In genomic region chr14:84757592-84757991, GRCm38 (mm10) we compare ENCODE assay signal across 28 mouse cellular contexts.
DNase-seq lines count a peak whose midpoint lies in the region; ATAC-seq and TF ChIP-seq lines count a peak whose summit lies in the region.
"Had no signal": no experiment of that assay in that cellular context is flagged by ENCODE, and none has a peak within 500 bp of the region (broad histone marks: within the 10 kb centered on the region; RNA-seq: fewer than 3 reads in every experiment).

No protein-coding gene starts in this region.

- no peak overlapping the region for H3K9ac ChIP-seq in forebrain, embryonic 11.5 days (ENCODE audit: low read length)
- H3K9ac ChIP-seq in forebrain, embryonic 15.5 days (replicated peaks) = no peak overlapping the region
- no peak overlapping the region for H3K9ac ChIP-seq in midbrain, embryonic 11.5 days (ENCODE audit: low read length)
- H3K9ac ChIP-seq in midbrain, embryonic 15.5 days = no peak overlapping the region
- H3K9ac ChIP-seq in ES-Bruce4 (ENCODE audit: low read depth, poor library complexity, severe bottlenecking) = no peak overlapping the region
- H3K9ac ChIP-seq in embryonic facial prominence, embryonic 15.5 days = no peak overlapping the region
- H3K9ac ChIP-seq: embryonic facial prominence, embryonic 13.5 days; heart, embryonic 12.5 days; heart, embryonic 15.5 days; hindbrain, embryonic 13.5 days had no signal

- DNase-seq in forebrain, embryonic 11.5 days (ENCODE audit: low spot score) = no peak
- DNase-seq in midbrain, embryonic 11.5 days (ENCODE audit: low spot score, missing footprints) = no peak
- no peak for DNase-seq in layer of hippocampus, adult 9-11 months
- DNase-seq: adrenal gland, adult 2 months; adrenal gland, postnatal 14 days; B cell, adult 2 months; cerebellum, adult 11 months; cerebellum, adult 2 months; cerebellum, adult 9-11 months; cerebellum, postnatal 25 days; embryo, embryonic 11 days; gastrocnemius, postnatal 25 days; heart, adult 18-20 months; heart, postnatal 10 days; heart, postnatal 36 days had no signal

- H3K4me1 ChIP-seq in forebrain, embryonic 11.5 days (replicated peaks; ENCODE audit: control insufficient read depth, insufficient read depth, low read length) = no peaks in the 10 kb centered on the region
- no peaks in the 10 kb centered on the region for H3K4me1 ChIP-seq in forebrain, embryonic 15.5 days
- H3K4me1 ChIP-seq in midbrain, embryonic 11.5 days (ENCODE audit: control insufficient read depth, insufficient read depth, low read length) = no peaks in the 10 kb centered on the region
- no peaks in the 10 kb centered on the region for H3K4me1 ChIP-seq in midbrain, embryonic 15.5 days
- no peaks in the 10 kb centered on the region for H3K4me1 ChIP-seq in ES-Bruce4 (ENCODE audit: control insufficient read depth, insufficient read depth, low read length)
- H3K4me1 ChIP-seq in embryonic facial prominence, embryonic 15.5 days = no peaks in the 10 kb centered on the region
- H3K4me1 ChIP-seq: embryonic facial prominence, embryonic 13.5 days; forebrain, embryonic 10.5 days; heart, embryonic 12.5 days; heart, embryonic 15.5 days; hindbrain, embryonic 10.5 days; hindbrain, embryonic 13.5 days had no signal

- no peak for TF ChIP-seq EP300 in ES-Bruce4 (IDR thresholded peaks at IDR 0.05; ENCODE audit: insufficient read depth, low read depth, low read length)

- TF ChIP-seq CTCF in ES-Bruce4 (IDR thresholded peaks at IDR 0.05; ENCODE audit: low read depth, low read length) = no peak

- H3K36me3 ChIP-seq in forebrain, embryonic 11.5 days (ENCODE audit: control insufficient read depth, insufficient read depth, low read length) = no peaks in the 10 kb centered on the region
- no peaks in the 10 kb centered on the region for H3K36me3 ChIP-seq in forebrain, embryonic 15.5 days
- H3K36me3 ChIP-seq in midbrain, embryonic 11.5 days (ENCODE audit: control insufficient read depth, insufficient read depth, low read length) = no peaks in the 10 kb centered on the region
- no peaks in the 10 kb centered on the region for H3K36me3 ChIP-seq in midbrain, embryonic 15.5 days (replicated peaks)
- H3K36me3 ChIP-seq in ES-Bruce4 (ENCODE audit: control insufficient read depth, insufficient read depth, low read length, poor library complexity, severe bottlenecking) = no peaks in the 10 kb centered on the region
- no peaks in the 10 kb centered on the region for H3K36me3 ChIP-seq in embryonic facial prominence, embryonic 15.5 days
- H3K36me3 ChIP-seq: embryonic facial prominence, embryonic 13.5 days; forebrain, embryonic 10.5 days; heart, embryonic 12.5 days; heart, embryonic 15.5 days; hindbrain, embryonic 10.5 days; hindbrain, embryonic 13.5 days had no signal

- no peaks in the 10 kb centered on the region for H3K9me3 ChIP-seq in forebrain, embryonic 11.5 days (ENCODE audit: control insufficient read depth, low read length)
- H3K9me3 ChIP-seq in forebrain, embryonic 15.5 days = no peaks in the 10 kb centered on the region
- H3K9me3 ChIP-seq in midbrain, embryonic 11.5 days (ENCODE audit: control insufficient read depth, low read length) = no peaks in the 10 kb centered on the region
- H3K9me3 ChIP-seq in midbrain, embryonic 15.5 days = no peaks in the 10 kb centered on the region
- H3K9me3 ChIP-seq in ES-Bruce4 (replicated peaks; ENCODE audit: control insufficient read depth, insufficient read depth, low read length, poor library complexity, severe bottlenecking) = no peaks in the 10 kb centered on the region
- no peaks in the 10 kb centered on the region for H3K9me3 ChIP-seq in embryonic facial prominence, embryonic 15.5 days (replicated peaks)
- H3K9me3 ChIP-seq: embryonic facial prominence, embryonic 13.5 days; forebrain, embryonic 10.5 days; heart, embryonic 12.5 days; heart, embryonic 15.5 days; hindbrain, embryonic 10.5 days; hindbrain, embryonic 13.5 days had no signal

- ATAC-seq in forebrain, embryonic 11.5 days (replicated peaks; ENCODE audit: low FRiP score) = 0 out of 2 replicates have a peak, but pooled peaks have one; percentile 27
- ATAC-seq in forebrain, embryonic 15.5 days (replicated peaks) = no peak
- ATAC-seq in midbrain, embryonic 11.5 days (ENCODE audit: low FRiP score) = 0 out of 2 replicates have a peak, but pooled peaks have one; percentile 33
- no peak for ATAC-seq in midbrain, embryonic 15.5 days (replicated peaks)
- ATAC-seq in embryonic facial prominence, embryonic 15.5 days (ENCODE audit: insufficient number of reproducible peaks, low FRiP score, low TSS enrichment, low read depth) = 0 out of 2 replicates have a peak, but pooled peaks have one; percentile 34
- ATAC-seq: forebrain, embryonic 14.5 days; hindbrain, embryonic 16.5 days had no signal

- H3K27ac ChIP-seq in forebrain, embryonic 11.5 days (ENCODE audit: low read depth, low read length) = no peak overlapping the region
- no peak overlapping the region for H3K27ac ChIP-seq in forebrain, embryonic 15.5 days (replicated peaks)
- no peak overlapping the region for H3K27ac ChIP-seq in midbrain, embryonic 11.5 days (ENCODE audit: low read depth, low read length)
- no peak overlapping the region for H3K27ac ChIP-seq in midbrain, embryonic 15.5 days
- no peak overlapping the region for H3K27ac ChIP-seq in ES-Bruce4 (ENCODE audit: insufficient read depth, low read length)
- H3K27ac ChIP-seq in embryonic facial prominence, embryonic 15.5 days (replicated peaks) = no peak overlapping the region
- H3K27ac ChIP-seq: embryonic facial prominence, embryonic 13.5 days; forebrain, embryonic 10.5 days; heart, embryonic 15.5 days; hindbrain, embryonic 10.5 days; hindbrain, embryonic 13.5 days had no signal

- no peak overlapping the region for H3K4me3 ChIP-seq in forebrain, embryonic 11.5 days (ENCODE audit: low read depth, low read length)
- no peak overlapping the region for H3K4me3 ChIP-seq in forebrain, embryonic 15.5 days
- no peak overlapping the region for H3K4me3 ChIP-seq in midbrain, embryonic 11.5 days (ENCODE audit: low read depth, low read length)
- no peak overlapping the region for H3K4me3 ChIP-seq in midbrain, embryonic 15.5 days
- H3K4me3 ChIP-seq in ES-Bruce4 (ENCODE audit: low read depth, low read length) = peak overlapping the region; percentile 32
- H3K4me3 ChIP-seq in embryonic facial prominence, embryonic 15.5 days (replicated peaks) = no peak overlapping the region
- H3K4me3 ChIP-seq: embryonic facial prominence, embryonic 13.5 days; forebrain, embryonic 10.5 days; heart, embryonic 12.5 days; heart, embryonic 15.5 days; hindbrain, embryonic 10.5 days; hindbrain, embryonic 13.5 days had no signal

- 94% methylated on average over 11 of the region's 11 CpGs for WGBS in forebrain, embryonic 11.5 days
- WGBS in forebrain, embryonic 15.5 days = 91% methylated on average over 11 of the region's 11 CpGs
- 91% methylated on average over 11 of the region's 11 CpGs for WGBS in midbrain, embryonic 11.5 days
- 94% methylated on average over 11 of the region's 11 CpGs for WGBS in midbrain, embryonic 15.5 days
- WGBS in embryonic facial prominence, embryonic 15.5 days = 91% methylated on average over 11 of the region's 11 CpGs

- H3K4me2 ChIP-seq in forebrain, embryonic 11.5 days (ENCODE audit: low read depth, low read length, severe bottlenecking) = no peak overlapping the region
- H3K4me2 ChIP-seq in forebrain, embryonic 15.5 days (replicated peaks) = no peak overlapping the region
- H3K4me2 ChIP-seq in midbrain, embryonic 11.5 days = no peak overlapping the region
- no peak overlapping the region for H3K4me2 ChIP-seq in midbrain, embryonic 15.5 days
- H3K4me2 ChIP-seq in embryonic facial prominence, embryonic 15.5 days (replicated peaks) = no peak overlapping the region
- H3K4me2 ChIP-seq: embryonic facial prominence, embryonic 13.5 days; heart, embryonic 12.5 days; heart, embryonic 15.5 days; hindbrain, embryonic 13.5 days had no signal

- no peak for TF ChIP-seq POLR2A in ES-Bruce4 (IDR thresholded peaks at IDR 0.05; ENCODE audit: insufficient read depth, low read length)

- no peaks in the 10 kb centered on the region for H3K27me3 ChIP-seq in forebrain, embryonic 11.5 days (ENCODE audit: control insufficient read depth, insufficient read depth, low read length)
- no peaks in the 10 kb centered on the region for H3K27me3 ChIP-seq in forebrain, embryonic 15.5 days
- no peaks in the 10 kb centered on the region for H3K27me3 ChIP-seq in midbrain, embryonic 11.5 days (ENCODE audit: control insufficient read depth, insufficient read depth, low read length)
- H3K27me3 ChIP-seq in midbrain, embryonic 15.5 days (replicated peaks) = no peaks in the 10 kb centered on the region
- 0 out of 2 replicates have a peak, but pooled peaks cover 1% of the 10 kb centered on the region for H3K27me3 ChIP-seq in ES-Bruce4 (ENCODE audit: control insufficient read depth, insufficient read depth, low read length, poor library complexity, severe bottlenecking)
- H3K27me3 ChIP-seq in embryonic facial prominence, embryonic 15.5 days = no peaks in the 10 kb centered on the region
- H3K27me3 ChIP-seq: CH12.LX; embryonic facial prominence, embryonic 13.5 days; heart, embryonic 12.5 days; heart, embryonic 15.5 days; hindbrain, embryonic 13.5 days had no signal

Comparison
In these comparisons a context has a peak if more than half of its experiments do, and no peak if none do; other contexts are left out.
1. ATAC-seq: peak in forebrain, embryonic 11.5 days (single experiment), midbrain, embryonic 11.5 days (single experiment) and embryonic facial prominence, embryonic 15.5 days (single experiment); none in forebrain, embryonic 15.5 days (single experiment) and midbrain, embryonic 15.5 days (single experiment).